Mouse (Mus musculus): Measurements from ENCODE around the gene Tmem151b. TPM values are rescaled to one million over a fixed set of nuclear protein-coding genes. Genes with fewer than 3 reads are reported as not detected.

The Tmem151b gene
- polyA plus RNA-seq, 1 experiment from 2014 or later, result 1.7 TPM

DNA sequence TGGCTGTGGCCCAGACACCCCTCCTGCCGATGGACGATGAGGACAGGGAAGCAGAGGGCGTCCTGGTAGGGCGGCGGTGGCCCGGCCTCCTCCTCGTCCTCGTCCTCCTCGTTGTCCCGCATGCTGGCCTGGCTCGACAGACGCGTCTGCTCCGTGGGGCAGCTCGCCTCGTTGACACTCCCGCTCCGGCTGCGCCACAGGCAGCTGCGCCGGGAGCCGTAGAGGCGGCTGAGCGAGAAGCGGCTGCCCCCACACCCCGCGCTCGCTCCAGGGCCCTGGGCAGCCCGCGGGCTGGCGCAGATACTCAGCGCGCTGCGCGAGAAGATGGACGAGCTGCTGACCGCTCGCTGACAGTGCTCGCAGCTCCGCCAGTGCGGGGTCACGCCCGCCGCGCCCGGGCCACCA lies 4.6 kb downstream of the Tmem151b start:
- Histone ChIP-seq H3K9me3 (no peaks in the 10 kb centered on the region), H3K4me3 (peak overlapping the region; percentile 54), H3K27me3 (ENCODE audit: insufficient read depth, poor library complexity, severe bottlenecking) (peaks cover 100% of the 10 kb centered on the region), H3K4me1 (peaks cover 35% of the 10 kb centered on the region), H3K27ac (no peak overlapping the region), H3K36me3 (0 out of 2 replicates have a peak, but pooled peaks cover 2% of the 10 kb centered on the region)
- no peak for DNase-seq (ENCODE audit: low spot score)
- under 1% methylated on average over 46 of the region's 46 CpGs for WGBS

DNA sequence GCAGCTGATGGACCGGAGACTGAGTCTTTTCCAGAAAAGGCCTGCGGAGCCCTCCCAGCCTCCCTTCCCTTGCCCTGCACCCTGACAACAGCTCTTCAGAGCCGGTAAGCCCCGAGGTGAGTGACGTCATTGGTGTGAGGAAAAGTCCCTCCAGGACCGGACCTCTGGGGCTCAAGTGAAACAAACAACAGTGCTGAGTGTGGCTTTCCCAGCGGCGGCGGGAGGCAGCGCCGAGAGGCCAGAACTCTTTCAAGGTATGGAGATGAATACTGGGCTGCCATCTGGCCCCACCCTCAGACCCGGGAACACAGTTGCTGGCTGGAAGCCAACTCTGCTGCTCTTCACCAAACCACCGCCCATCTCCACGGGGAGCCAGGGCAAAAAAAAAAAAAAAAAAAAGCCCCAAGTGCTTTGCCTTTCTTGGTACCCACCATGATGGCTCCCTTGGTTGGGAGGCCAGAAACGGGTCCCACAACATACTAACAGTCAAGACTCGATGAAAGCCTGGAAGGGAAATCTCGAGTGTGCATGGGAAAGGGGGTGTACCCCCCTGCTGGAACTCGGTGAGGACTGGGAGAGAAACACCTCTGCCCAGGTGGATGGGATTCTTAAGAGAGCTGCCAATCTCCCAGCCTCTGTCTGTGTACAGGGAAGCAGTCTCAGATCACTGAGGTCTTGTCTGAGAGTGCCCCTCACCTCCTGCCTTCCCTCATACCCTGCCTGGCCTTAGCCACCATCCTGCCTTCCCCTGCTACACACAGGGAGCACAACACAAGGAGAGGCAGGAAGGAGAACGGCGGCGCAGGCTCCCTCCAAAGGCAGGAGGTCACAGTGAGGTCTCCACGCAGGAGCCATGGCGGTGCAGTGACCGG lies 5.2 kb downstream of the Tmem151b start:
- no peak for DNase-seq (ENCODE audit: low spot score)
- H3K36me3 ChIP-seq, result 0 out of 2 replicates have a peak, but pooled peaks cover 2% of the 10 kb centered on the region
- peaks cover 29% of the 10 kb centered on the region for H3K4me1 ChIP-seq
- WGBS, result 3% methylated on average over 24 of the region's 24 CpGs
- no peaks in the 10 kb centered on the region for H3K9me3 ChIP-seq
- peak overlapping the region; percentile 54 for H3K4me3 ChIP-seq
- H3K27ac ChIP-seq, result no peak overlapping the region
- H3K27me3 ChIP-seq (ENCODE audit: insufficient read depth, poor library complexity, severe bottlenecking), result peaks cover 100% of the 10 kb centered on the region

DNA sequence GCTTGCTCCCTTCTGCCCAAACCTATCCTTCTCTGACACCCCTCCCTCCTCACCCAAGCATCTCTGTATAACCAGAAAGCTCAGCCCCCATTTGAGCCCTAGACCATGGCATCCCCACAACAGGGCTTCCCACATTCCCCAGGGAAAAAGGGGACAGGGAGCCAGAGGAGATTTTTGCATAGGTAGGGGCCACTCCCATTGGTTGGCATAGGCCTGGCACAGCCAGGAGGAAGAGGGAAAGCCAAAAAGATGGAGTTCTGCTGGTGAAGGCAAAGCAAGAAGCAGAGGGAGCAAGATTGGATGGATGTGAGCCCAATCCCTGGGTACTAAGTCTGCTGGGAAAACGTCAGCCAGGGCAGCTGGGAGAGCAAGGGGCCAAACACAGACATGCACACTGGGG lies 6.4 kb downstream of the Tmem151b start:
- 39% methylated on average over 1 of the region's 1 CpGs for WGBS
- H3K4me1 ChIP-seq, result peaks cover 23% of the 10 kb centered on the region

DNA sequence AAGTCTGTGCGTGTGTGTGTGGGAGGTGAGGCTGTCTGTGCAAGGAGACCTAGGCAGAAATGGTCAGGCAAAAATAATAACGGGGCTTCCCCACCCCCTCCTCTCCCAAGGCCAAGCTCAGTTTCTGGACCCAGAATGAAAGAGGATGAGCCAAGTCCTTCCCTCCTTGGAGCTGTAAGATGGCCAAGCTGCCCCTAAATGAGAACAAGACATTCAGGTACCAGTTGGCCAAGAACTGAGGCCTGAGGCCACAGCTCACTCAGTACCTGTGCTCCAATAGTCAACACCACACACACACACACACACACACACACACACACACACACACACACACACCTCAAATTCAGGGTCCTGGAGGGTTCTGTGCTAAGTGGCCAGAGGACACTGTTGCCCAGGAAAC lies 6.8 kb downstream of the Tmem151b start:
- H3K36me3 ChIP-seq, result 0 out of 2 replicates have a peak, but pooled peaks cover 2% of the 10 kb centered on the region
- H3K27me3 ChIP-seq (ENCODE audit: insufficient read depth, poor library complexity, severe bottlenecking), result peaks cover 99% of the 10 kb centered on the region
- no peaks in the 10 kb centered on the region for H3K9me3 ChIP-seq
- H3K27ac ChIP-seq, result no peak overlapping the region
- H3K4me1 ChIP-seq, result peaks cover 23% of the 10 kb centered on the region
- H3K4me3 ChIP-seq, result no peak overlapping the region
- 70% methylated on average over 2 of the region's 2 CpGs for WGBS
- DNase-seq (ENCODE audit: low spot score), result no peak

More for the DNA sequence above, 6.4 kb downstream of the Tmem151b start:
- H3K36me3 ChIP-seq, result 0 out of 2 replicates have a peak, but pooled peaks cover 2% of the 10 kb centered on the region
- peaks cover 100% of the 10 kb centered on the region for H3K27me3 ChIP-seq (ENCODE audit: insufficient read depth, poor library complexity, severe bottlenecking)
- no peaks in the 10 kb centered on the region for H3K9me3 ChIP-seq
- H3K27ac ChIP-seq, result no peak overlapping the region
- no peak for DNase-seq (ENCODE audit: low spot score)
- no peak overlapping the region for H3K4me3 ChIP-seq

DNA sequence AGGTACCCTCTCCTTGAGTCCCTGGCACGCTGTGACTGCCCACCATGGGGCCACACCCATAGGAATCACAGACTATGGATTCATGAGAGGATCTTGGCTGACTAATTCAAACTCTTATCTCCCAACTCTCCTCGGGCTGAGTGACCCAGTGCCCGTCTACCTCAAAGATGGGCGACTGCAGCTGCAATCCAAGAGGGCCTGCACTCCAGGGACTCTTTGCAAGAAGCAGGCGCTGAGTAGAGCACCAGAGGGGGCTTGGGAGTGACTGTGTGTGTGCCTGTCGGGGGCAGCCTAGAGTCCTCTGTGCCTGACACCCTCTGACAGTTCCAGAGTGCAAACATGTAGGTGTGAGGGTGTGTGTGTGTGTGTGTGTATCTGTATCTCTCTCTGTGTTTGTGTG lies 7.3 kb downstream of the Tmem151b start:
- Histone ChIP-seq H3K4me1 (peaks cover 23% of the 10 kb centered on the region), H3K36me3 (0 out of 2 replicates have a peak, but pooled peaks cover 2% of the 10 kb centered on the region), H3K4me3 (no peak overlapping the region), H3K27ac (no peak overlapping the region), H3K9me3 (no peaks in the 10 kb centered on the region), H3K27me3 (ENCODE audit: insufficient read depth, poor library complexity, severe bottlenecking) (peaks cover 99% of the 10 kb centered on the region)
- 22% methylated on average over 6 of the region's 6 CpGs for WGBS
- DNase-seq (ENCODE audit: low spot score), result no peak

DNA sequence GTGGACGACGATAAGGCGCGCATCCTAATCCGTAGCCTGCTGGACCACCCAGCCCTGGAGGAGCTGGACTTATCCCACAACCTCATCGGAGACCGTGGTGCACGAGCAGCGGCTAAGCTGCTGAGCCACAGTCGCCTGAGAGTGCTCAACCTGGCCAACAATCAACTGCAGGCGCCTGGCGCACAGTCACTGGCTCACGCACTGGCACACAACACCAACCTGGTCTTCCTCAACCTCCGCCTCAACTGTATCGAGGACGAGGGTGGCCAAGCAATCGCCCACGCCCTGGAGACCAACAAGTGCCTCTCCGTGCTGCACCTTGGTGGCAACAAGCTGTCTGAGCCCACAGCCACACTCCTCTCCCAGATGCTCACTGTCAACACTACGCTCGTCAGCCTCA lies 9.8 kb downstream of the Tmem151b start:
- H3K27me3 ChIP-seq (ENCODE audit: insufficient read depth, poor library complexity, severe bottlenecking), result peaks cover 99% of the 10 kb centered on the region
- DNase-seq (ENCODE audit: low spot score), result no peak
- H3K27ac ChIP-seq, result no peak overlapping the region
- H3K4me3 ChIP-seq, result no peak overlapping the region
- H3K9me3 ChIP-seq, result no peaks in the 10 kb centered on the region
- H3K4me1 ChIP-seq, result peaks cover 10% of the 10 kb centered on the region
- H3K36me3 ChIP-seq, result no peaks in the 10 kb centered on the region
- WGBS, result 67% methylated on average over 21 of the region's 21 CpGs

DNA sequence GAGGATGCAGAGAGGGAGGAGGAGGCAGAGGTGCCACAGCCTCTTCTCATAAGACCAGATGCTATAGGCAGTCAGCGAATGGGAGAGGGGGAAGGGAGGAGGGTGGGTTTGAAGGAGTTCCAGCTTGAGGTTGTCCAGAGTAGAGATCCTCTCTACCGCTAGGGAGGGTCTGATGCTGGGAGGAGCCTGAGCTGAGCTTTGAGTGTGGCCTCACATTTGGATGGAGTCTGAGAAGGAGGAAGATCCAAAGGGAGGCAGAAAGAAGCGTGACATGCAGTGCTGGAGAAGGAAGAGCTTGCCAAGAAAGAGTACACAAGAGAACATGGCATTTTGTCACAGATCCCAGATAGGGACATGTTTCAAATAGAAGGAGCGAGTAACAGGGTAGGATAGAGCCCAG lies 11.1 kb downstream of the Tmem151b start:
- Histone ChIP-seq H3K9me3 (no peaks in the 10 kb centered on the region), H3K36me3 (no peaks in the 10 kb centered on the region), H3K27ac (no peak overlapping the region), H3K4me3 (no peak overlapping the region), H3K4me1 (no peaks in the 10 kb centered on the region), H3K27me3 (ENCODE audit: insufficient read depth, poor library complexity, severe bottlenecking) (peaks cover 96% of the 10 kb centered on the region)
- no peak for DNase-seq (ENCODE audit: low spot score)
- WGBS, result 51% methylated on average over 4 of the region's 4 CpGs

DNA sequence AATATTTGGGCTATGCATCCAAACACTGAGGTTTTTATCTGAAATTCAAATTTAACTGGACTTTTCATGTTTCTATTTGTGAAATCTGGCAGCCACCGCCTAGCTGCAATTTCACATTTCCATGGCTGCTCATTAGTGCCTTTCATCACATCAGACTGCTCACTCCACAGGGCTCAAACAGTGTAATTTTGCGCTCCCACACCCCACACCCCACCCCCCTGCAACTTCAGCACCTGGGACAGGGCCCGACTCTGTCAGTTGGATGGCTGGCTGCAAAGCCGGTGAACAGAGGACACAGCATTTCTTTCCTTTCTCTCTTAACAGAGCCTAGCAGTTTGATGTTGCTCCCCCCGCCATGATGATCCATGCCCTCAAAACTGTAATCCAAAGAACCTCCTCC lies 13.2 kb downstream of the Tmem151b start:
- H3K4me3 ChIP-seq, result no peak overlapping the region
- no peak overlapping the region for H3K27ac ChIP-seq
- no peaks in the 10 kb centered on the region for H3K36me3 ChIP-seq
- H3K9me3 ChIP-seq, result no peaks in the 10 kb centered on the region
- no peak for DNase-seq (ENCODE audit: low spot score)
- no peaks in the 10 kb centered on the region for H3K4me1 ChIP-seq
- H3K27me3 ChIP-seq (ENCODE audit: insufficient read depth, poor library complexity, severe bottlenecking), result peaks cover 96% of the 10 kb centered on the region
- WGBS, result 12% methylated on average over 5 of the region's 5 CpGs

DNA sequence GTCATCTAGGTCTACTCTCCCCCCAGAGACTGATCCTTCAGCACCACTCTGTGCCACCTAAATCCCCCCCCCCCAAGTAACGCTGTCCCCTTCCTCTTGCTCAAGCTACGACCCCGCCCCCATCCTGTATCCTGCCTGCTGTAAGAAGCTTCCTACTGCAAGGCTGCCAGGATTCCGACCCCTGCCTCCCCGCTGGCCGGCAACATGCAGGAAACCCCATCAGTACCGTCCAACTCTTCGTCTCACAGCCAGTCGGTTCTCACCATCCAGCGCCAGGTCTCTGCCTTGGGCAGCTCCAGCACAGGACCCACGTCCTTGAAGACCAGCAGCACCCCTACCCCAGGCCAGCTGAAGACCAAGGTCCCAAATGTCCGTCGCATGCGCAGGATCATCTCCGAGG lies 16.6 kb downstream of the Tmem151b start:
- peaks cover 82% of the 10 kb centered on the region for H3K27me3 ChIP-seq (ENCODE audit: insufficient read depth, poor library complexity, severe bottlenecking)
- no peaks in the 10 kb centered on the region for H3K4me1 ChIP-seq
- H3K4me3 ChIP-seq, result no peak overlapping the region
- 51% methylated on average over 15 of the region's 15 CpGs for WGBS
- no peak for DNase-seq (ENCODE audit: low spot score)
- H3K27ac ChIP-seq, result no peak overlapping the region
- H3K36me3 ChIP-seq, result no peaks in the 10 kb centered on the region
- no peaks in the 10 kb centered on the region for H3K9me3 ChIP-seq

DNA sequence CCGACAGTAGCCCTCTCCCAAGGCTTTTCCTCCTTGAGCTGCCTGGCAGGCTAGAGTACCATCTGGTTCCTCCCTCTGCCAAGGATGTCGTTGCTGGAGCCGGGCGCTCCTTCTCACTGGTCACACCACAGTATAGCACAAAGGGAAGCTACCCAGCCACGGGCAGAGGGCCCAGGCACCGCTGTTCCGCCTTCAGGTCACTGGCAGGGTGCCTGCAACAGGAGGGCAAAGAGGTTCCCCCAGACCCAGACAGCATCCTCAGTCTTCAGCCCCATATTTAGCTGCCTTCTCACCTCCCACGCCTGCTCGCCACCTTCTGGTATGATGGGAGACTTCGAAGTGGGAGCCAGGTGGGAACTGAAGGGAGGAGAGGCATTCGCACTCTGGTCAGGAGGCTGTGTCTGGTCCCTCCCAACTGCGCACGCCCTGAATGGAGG lies 19.1 kb downstream of the Tmem151b start:
- 44% methylated on average over 13 of the region's 13 CpGs for WGBS
- Histone ChIP-seq H3K4me3 (no peak overlapping the region), H3K9me3 (no peaks in the 10 kb centered on the region), H3K27ac (no peak overlapping the region), H3K4me1 (peaks cover 11% of the 10 kb centered on the region), H3K27me3 (ENCODE audit: insufficient read depth, poor library complexity, severe bottlenecking) (peaks cover 62% of the 10 kb centered on the region), H3K36me3 (no peaks in the 10 kb centered on the region)
- DNase-seq (ENCODE audit: low spot score), result no peak

DNA sequence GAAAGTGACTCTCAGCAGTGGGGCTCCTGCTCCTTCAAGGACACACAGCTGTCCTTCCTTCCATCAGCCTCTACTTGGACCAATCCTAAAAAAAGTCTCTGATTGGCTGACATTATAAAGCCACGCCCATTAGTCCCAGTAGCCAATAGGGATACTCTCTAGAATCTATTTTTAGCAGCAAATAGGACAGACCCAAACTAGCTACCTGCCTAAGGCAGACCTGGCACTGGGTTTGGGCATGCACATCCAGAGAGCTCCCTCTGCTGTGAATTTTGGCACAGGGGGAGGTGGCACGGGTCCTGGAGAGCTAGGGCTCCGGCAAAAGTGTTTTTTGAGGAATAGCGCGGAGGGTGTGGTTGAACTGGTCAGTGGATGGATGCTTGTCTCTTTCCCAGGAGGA lies 22.9 kb downstream of the Tmem151b start:
- peaks cover 47% of the 10 kb centered on the region for H3K27me3 ChIP-seq (ENCODE audit: insufficient read depth, poor library complexity, severe bottlenecking)
- no peaks in the 10 kb centered on the region for H3K36me3 ChIP-seq
- H3K4me1 ChIP-seq, result peaks cover 28% of the 10 kb centered on the region
- WGBS, result 23% methylated on average over 5 of the region's 5 CpGs
- peak overlapping the region; percentile 31 for H3K4me3 ChIP-seq
- no peak for DNase-seq (ENCODE audit: low spot score)
- no peaks in the 10 kb centered on the region for H3K9me3 ChIP-seq
- peak overlapping the region; percentile 56 for H3K27ac ChIP-seq

DNA sequence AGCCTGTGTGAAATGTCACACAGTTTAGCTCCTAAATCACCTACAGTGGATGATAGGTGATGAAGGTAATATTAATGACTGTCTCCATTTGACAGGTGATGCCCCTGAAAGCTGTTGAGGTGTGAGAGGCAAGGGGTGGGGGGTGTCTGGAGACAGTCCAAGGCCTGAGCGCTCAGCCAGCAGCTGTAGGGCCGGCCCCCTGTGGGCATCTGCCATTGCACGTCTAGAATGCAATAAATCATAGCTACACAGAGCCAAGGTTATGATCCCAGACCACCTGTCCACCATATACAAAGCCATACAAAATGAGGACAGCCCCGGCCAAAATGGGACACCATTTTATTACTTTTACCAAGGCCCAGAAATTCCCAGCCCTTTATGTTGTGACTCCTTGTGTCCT lies 24.5 kb downstream of the Tmem151b start:
- H3K4me3 ChIP-seq, result no peak overlapping the region
- peaks cover 33% of the 10 kb centered on the region for H3K27me3 ChIP-seq (ENCODE audit: insufficient read depth, poor library complexity, severe bottlenecking)
- DNase-seq (ENCODE audit: low spot score), result no peak
- 64% methylated on average over 4 of the region's 4 CpGs for WGBS
- peaks cover 44% of the 10 kb centered on the region for H3K4me1 ChIP-seq
- no peaks in the 10 kb centered on the region for H3K9me3 ChIP-seq
- H3K27ac ChIP-seq, result no peak overlapping the region
- peaks cover 13% of the 10 kb centered on the region; the same call in 1 of the 2 replicates for H3K36me3 ChIP-seq

DNA sequence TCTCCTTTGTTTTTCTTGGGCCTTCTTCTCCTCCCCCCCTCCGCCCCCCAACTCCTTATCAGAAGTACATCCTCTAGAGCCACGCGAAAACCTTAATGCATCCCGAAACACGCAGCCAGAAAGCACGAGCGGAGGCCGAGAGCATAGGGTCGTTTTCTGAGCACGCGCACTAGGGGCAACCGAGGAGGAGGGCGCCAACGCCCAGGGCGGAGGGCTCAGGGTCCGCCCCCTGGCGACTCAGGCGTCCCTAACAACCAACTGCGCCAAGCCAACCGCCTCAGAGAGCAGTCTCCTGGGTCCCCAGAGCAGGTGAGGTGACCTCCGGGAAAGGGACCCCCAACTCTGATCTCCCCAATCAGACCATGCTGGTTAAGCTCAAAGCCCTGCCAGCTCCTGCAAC lies 26.2 kb downstream of the Tmem151b start, which contains the start of gene Tcte1:
Gene Tcte1 (plus strand): TSS at position 172 of the 400 bp plus-strand sequence.
- WGBS, result under 1% methylated on average over 21 of the region's 21 CpGs
- H3K4me1 ChIP-seq, result peaks cover 55% of the 10 kb centered on the region
- no peaks in the 10 kb centered on the region for H3K9me3 ChIP-seq
- peaks cover 28% of the 10 kb centered on the region for H3K36me3 ChIP-seq
- peak within 1 kb of the TSS; percentile 63 for H3K4me3 ChIP-seq
- no peak for DNase-seq (ENCODE audit: low spot score)
- peaks cover 25% of the 10 kb centered on the region for H3K27me3 ChIP-seq (ENCODE audit: insufficient read depth, poor library complexity, severe bottlenecking)
- peak within 1 kb of the TSS; percentile 83 for H3K27ac ChIP-seq

Measured in heart, embryonic 10.5 days (tissue).